Mouse (Mus musculus): ENCODE data around the gene Dpm2.

DNA sequence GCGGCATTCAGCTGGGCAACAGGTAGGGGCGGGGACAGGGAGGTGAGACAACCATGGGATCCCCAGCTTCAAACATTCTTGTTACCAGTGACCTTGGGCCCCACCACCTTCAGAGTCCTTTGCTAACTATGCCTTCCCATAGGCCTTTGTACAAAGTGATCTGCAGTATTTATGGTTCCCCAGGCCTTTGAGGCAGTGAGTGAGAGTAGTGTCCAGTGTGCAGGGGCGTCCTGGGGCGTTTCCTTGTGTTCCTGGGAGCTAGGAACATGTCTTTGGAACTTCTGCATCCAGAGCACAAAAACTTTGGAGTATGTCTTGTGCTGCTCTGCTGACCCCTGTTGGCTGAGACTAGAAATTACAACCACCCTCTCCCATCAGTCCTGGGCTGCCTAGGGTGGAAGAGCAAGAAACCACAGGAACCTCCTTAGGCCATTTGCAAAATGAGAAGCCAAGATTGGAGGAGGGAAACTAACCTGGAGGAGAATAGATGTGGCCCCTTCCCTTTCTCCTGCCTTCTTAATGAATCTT is 4.1 kb upstream of the Dpm2 start:
- TF ChIP-seq POLR2A (IDR thresholded peaks at IDR 0.05; ENCODE audit: insufficient read depth, low read length) (no peak), CTCF (IDR thresholded peaks at IDR 0.05; ENCODE audit: low read depth, low read length) (peak; percentile 75)

Measured in ES-Bruce4 (cell line).